ENCODE assay signal across 27 mouse cellular contexts in the genomic region with DNA sequence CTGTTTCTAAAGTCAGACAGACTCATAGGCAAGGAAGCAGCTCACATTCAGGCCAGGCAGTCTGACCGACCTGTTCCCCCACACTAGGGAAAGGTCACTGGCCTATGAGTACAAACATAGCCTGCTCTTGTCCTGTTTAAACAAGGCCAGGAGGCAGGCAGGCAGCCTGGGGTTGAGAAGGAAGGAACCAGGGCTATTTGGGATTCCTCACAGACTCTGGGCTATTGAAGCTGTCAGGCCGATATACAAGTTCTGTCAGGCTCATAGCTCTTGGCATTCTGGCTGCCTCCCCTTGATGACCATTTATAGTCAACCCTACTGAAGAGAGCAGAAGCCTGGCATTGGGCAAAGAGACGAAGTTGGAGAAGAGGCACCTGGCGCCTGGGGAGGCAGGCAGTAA. TPM values are rescaled to one million over a fixed set of nuclear protein-coding genes. Genes with fewer than 3 reads are reported as not detected.
DNase-seq lines count a peak whose midpoint lies in the region; ATAC-seq and TF ChIP-seq lines count a peak whose summit lies in the region.
"Had no signal": no experiment of that assay in that cellular context is flagged by ENCODE, and none has a peak within 500 bp of the region (broad histone marks: within the 10 kb centered on the region; RNA-seq: fewer than 3 reads in every experiment).

No protein-coding gene starts in this region.

- no peak overlapping the region for H3K4me3 ChIP-seq in heart, embryonic 12.5 days
- no peak overlapping the region for H3K4me3 ChIP-seq in heart, embryonic 16.5 days (ENCODE audit: low read length)
- H3K4me3 ChIP-seq in liver, adult 2 months (ENCODE audit: insufficient read depth, low read depth, low read length), result no peak overlapping the region
- no peak overlapping the region for H3K4me3 ChIP-seq in stomach, embryonic 15.5 days (replicated peaks)
- H3K4me3 ChIP-seq: embryonic facial prominence, embryonic 13.5 days; forebrain, embryonic 10.5 days; liver, embryonic 15.5 days; midbrain, embryonic 10.5 days had no signal

- no peaks in the 10 kb centered on the region; the same call in 1 of the 2 replicates for H3K9me3 ChIP-seq in heart, embryonic 12.5 days (replicated peaks)
- H3K9me3 ChIP-seq in heart, embryonic 16.5 days (replicated peaks; ENCODE audit: control insufficient read depth, low read length), result no peaks in the 10 kb centered on the region
- H3K9me3 ChIP-seq in stomach, embryonic 15.5 days, result no peaks in the 10 kb centered on the region
- H3K9me3 ChIP-seq: embryonic facial prominence, embryonic 13.5 days; forebrain, embryonic 10.5 days; liver, embryonic 15.5 days; midbrain, embryonic 10.5 days had no signal

- no peaks in the 10 kb centered on the region for H3K36me3 ChIP-seq in heart, embryonic 12.5 days
- no peaks in the 10 kb centered on the region for H3K36me3 ChIP-seq in heart, embryonic 16.5 days (ENCODE audit: control insufficient read depth, insufficient read depth)
- no peaks in the 10 kb centered on the region for H3K36me3 ChIP-seq in liver, adult 2 months (ENCODE audit: control insufficient read depth, insufficient read depth, low read length)
- H3K36me3 ChIP-seq in stomach, embryonic 15.5 days, result no peaks in the 10 kb centered on the region
- H3K36me3 ChIP-seq: embryonic facial prominence, embryonic 13.5 days; forebrain, embryonic 10.5 days; liver, embryonic 15.5 days; midbrain, embryonic 10.5 days had no signal

- TF ChIP-seq POLR2A in liver, adult 2 months (IDR thresholded peaks at IDR 0.05; ENCODE audit: extremely low read depth, insufficient read depth, low read length), result no peak

- no peak overlapping the region for H3K9ac ChIP-seq in heart, embryonic 12.5 days
- no peak overlapping the region for H3K9ac ChIP-seq in heart, embryonic 16.5 days (ENCODE audit: low read length)
- no peak overlapping the region for H3K9ac ChIP-seq in liver, adult 2 months (ENCODE audit: low read depth, low read length)
- no peak overlapping the region for H3K9ac ChIP-seq in stomach, embryonic 15.5 days
- H3K9ac ChIP-seq: embryonic facial prominence, embryonic 13.5 days; liver, embryonic 15.5 days had no signal

- 48% methylated on average over 4 of the region's 4 CpGs for WGBS in heart, embryonic 12.5 days
- WGBS in heart, embryonic 16.5 days, result 44% methylated on average over 4 of the region's 4 CpGs
- 54% methylated on average over 4 of the region's 4 CpGs for WGBS in liver, adult 2 months
- 54% methylated on average over 4 of the region's 4 CpGs for WGBS in stomach, embryonic 15.5 days

- no peak overlapping the region for H3K4me2 ChIP-seq in heart, embryonic 12.5 days
- no peak overlapping the region for H3K4me2 ChIP-seq in heart, embryonic 16.5 days (ENCODE audit: low read depth, low read length)
- no peak overlapping the region for H3K4me2 ChIP-seq in stomach, embryonic 15.5 days
- H3K4me2 ChIP-seq: embryonic facial prominence, embryonic 13.5 days; liver, embryonic 15.5 days had no signal

- no peak for ATAC-seq in heart, embryonic 12.5 days (ENCODE audit: insufficient number of reproducible peaks, low FRiP score)
- 0 out of 2 replicates have a peak, but pooled peaks have one; percentile 69 for ATAC-seq in heart, embryonic 16.5 days (replicated peaks; ENCODE audit: extremely low read depth, insufficient read depth, low FRiP score)
- ATAC-seq in stomach, embryonic 15.5 days (ENCODE audit: insufficient read depth, low FRiP score, low read depth), result no peak
- no peak for ATAC-seq in erythroid progenitor cell, adult 5-6 weeks (replicated peaks; ENCODE audit: low FRiP score, poor library complexity, severe bottlenecking)
- ATAC-seq: inflammation-experienced regulatory T-cells, adult 6 months had no signal

- peaks cover 7% of the 10 kb centered on the region; the same call in 1 of the 2 replicates for H3K4me1 ChIP-seq in heart, embryonic 12.5 days (replicated peaks)
- H3K4me1 ChIP-seq in heart, embryonic 16.5 days (ENCODE audit: control insufficient read depth, insufficient read depth, low read length), result 0 out of 2 replicates have a peak, but pooled peaks cover 3% of the 10 kb centered on the region
- peaks cover 2% of the 10 kb centered on the region; the same call in 1 of the 2 replicates for H3K4me1 ChIP-seq in liver, adult 2 months (ENCODE audit: control insufficient read depth, insufficient read depth, low read length)
- H3K4me1 ChIP-seq in stomach, embryonic 15.5 days, result peaks cover 12% of the 10 kb centered on the region

- no peaks in the 10 kb centered on the region for H3K27me3 ChIP-seq in heart, embryonic 12.5 days (replicated peaks)
- no peaks in the 10 kb centered on the region for H3K27me3 ChIP-seq in heart, embryonic 16.5 days (ENCODE audit: control insufficient read depth, insufficient read depth, low read length)
- no peaks in the 10 kb centered on the region for H3K27me3 ChIP-seq in liver, adult 2 months (ENCODE audit: control insufficient read depth, insufficient read depth, low read length)
- no peaks in the 10 kb centered on the region for H3K27me3 ChIP-seq in stomach, embryonic 15.5 days (replicated peaks)
- H3K27me3 ChIP-seq: embryonic facial prominence, embryonic 13.5 days; liver, embryonic 15.5 days had no signal

- H3K79me2 ChIP-seq in liver, adult 2 months (ENCODE audit: control insufficient read depth, insufficient read depth, low read length), result no peaks in the 10 kb centered on the region

- peak overlapping the region; percentile 60 for H3K27ac ChIP-seq in heart, embryonic 12.5 days (ENCODE audit: poor library complexity, severe bottlenecking)
- H3K27ac ChIP-seq in heart, embryonic 16.5 days (ENCODE audit: low read length), result peak overlapping the region; percentile 83
- H3K27ac ChIP-seq in liver, adult 2 months (replicated peaks; ENCODE audit: insufficient read depth, low read depth, low read length), result no peak overlapping the region
- peak overlapping the region; percentile 62 for H3K27ac ChIP-seq in stomach, embryonic 15.5 days
- H3K27ac ChIP-seq: embryonic facial prominence, embryonic 13.5 days; forebrain, embryonic 10.5 days; kidney, postnatal 0 days; liver, embryonic 15.5 days; midbrain, embryonic 10.5 days had no signal

- no peak for DNase-seq in heart, adult 9 months (ENCODE audit: low spot score in 2 of 2)
- peak; percentile 68 for DNase-seq in liver, adult 2 months (ENCODE audit: extremely low read depth, low read depth, low spot score)
- no peak for DNase-seq in ovary, postnatal 36 days (ENCODE audit: low spot score)
- DNase-seq: adrenal gland, postnatal 10 days; B cell, adult 2 months; cerebellum, adult 11-12 months; gastrocnemius, postnatal 10 days; left cerebral cortex, postnatal 4 days; lung, postnatal 36 days; thymus, adult 2 months had no signal

- TF ChIP-seq CTCF in liver, adult 2 months (IDR thresholded peaks at IDR 0.05; ENCODE audit: low read depth, low read length), result no peak

RNA-seq across cellular contexts. Expression of gene Clmp, which starts 25.9 kb away (rescaled TPM):
- polyA plus RNA-seq in heart, embryonic 12.5 days (2016; fragmentation: Nextera tagmentation; extraction: Ambion mirVana), result 14.9 and 17.0 TPM in 2 replicates
- 7.4 and 7.7 TPM in 2 replicates for polyA plus RNA-seq in heart, embryonic 16.5 days (2015; fragmentation: Nextera tagmentation; extraction: Ambion mirVana)
- total RNA-seq in liver, adult 2 months (2014; rRNA removed), result 0.40 and 0.46 TPM in 2 replicates
- polyA plus RNA-seq in liver, adult 2 months (2012; rRNA removed), result 0.98 and 1.3 TPM in 2 replicates
- 27.2 and 29.2 TPM in 2 replicates for polyA plus RNA-seq in stomach, embryonic 15.5 days (2015; fragmentation: Nextera tagmentation; extraction: Ambion mirVana)
- not detected in 2 replicates for total RNA-seq in erythroid progenitor cell, adult 5-6 weeks (2015; ENCODE audit: low replicate concordance)
- total RNA-seq in erythroid progenitor cell, adult 5-6 weeks (2017; ENCODE audit: low replicate concordance), result 1.3 TPM in 1 of 2 replicates, not detected in the other
- polyA plus RNA-seq: inflammation-experienced regulatory T-cells, adult 6 months had no signal

RNA-seq across cellular contexts. Expression of gene Gm21915, which starts 41.2 kb away (rescaled TPM):
- not detected in 2 replicates for polyA plus RNA-seq in heart, embryonic 12.5 days (2016; fragmentation: Nextera tagmentation; extraction: Ambion mirVana)
- polyA plus RNA-seq in heart, embryonic 16.5 days (2015; fragmentation: Nextera tagmentation; extraction: Ambion mirVana), result not detected in 2 replicates
- total RNA-seq in liver, adult 2 months (2014; rRNA removed), result not detected in 2 replicates
- not detected in 2 replicates for polyA plus RNA-seq in liver, adult 2 months (2012; rRNA removed)
- polyA plus RNA-seq in stomach, embryonic 15.5 days (2015; fragmentation: Nextera tagmentation; extraction: Ambion mirVana), result not detected in 2 replicates
- total RNA-seq in erythroid progenitor cell, adult 5-6 weeks (2015; ENCODE audit: low replicate concordance), result not detected in 2 replicates
- total RNA-seq in erythroid progenitor cell, adult 5-6 weeks (2017; ENCODE audit: low replicate concordance), result not detected in 2 replicates
- total RNA-seq: adrenal gland, postnatal 10 days; gastrocnemius, postnatal 10 days; layer of hippocampus, adult 18-20 months; left cerebral cortex, adult 18-20 months; left cerebral cortex, postnatal 4 days had no signal
- polyA plus RNA-seq: brain, embryonic 14.5 days; embryonic facial prominence, embryonic 13.5 days; forebrain, embryonic 10.5 days; frontal cortex, adult 2 months; hindbrain, embryonic 11.5 days; inflammation-experienced regulatory T-cells, adult 6 months; kidney, postnatal 0 days; liver, embryonic 15.5 days; midbrain, embryonic 10.5 days; neural tube, embryonic 14.5 days; thymus, adult 2 months; urinary bladder, adult 2 months had no signal
